Mouse (Mus musculus): ENCODE measurements around the gene Socs3. TPM values are rescaled to one million over a fixed set of nuclear protein-coding genes. Genes with fewer than 3 reads are reported as not detected.

Gene Socs3
- total and polyA plus RNA-seq, 3 experiments, result 0.96 to 1.9 TPM; not detected in 1

DNA sequence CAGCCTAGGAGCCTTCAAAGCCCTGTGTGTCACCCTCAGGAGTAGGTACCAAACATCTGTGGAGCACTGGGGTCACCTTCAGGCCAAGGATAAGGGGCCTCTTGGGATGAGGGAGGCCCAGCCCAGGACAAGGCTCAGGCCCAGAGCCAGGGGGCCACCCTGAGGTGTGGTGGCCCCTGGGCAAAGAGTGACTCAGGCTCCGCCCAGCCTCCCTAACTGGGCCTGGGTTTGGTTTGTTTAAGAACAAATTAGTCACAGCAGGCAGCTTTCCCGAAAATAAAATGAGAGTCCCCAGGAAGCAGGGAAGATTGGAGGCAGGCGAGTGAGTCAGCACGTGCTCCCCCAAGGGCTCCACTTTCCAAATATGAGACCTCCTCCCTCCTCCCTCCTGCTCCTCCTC is 37.7 kb downstream of the Socs3 start:
- Histone ChIP-seq H3K4me3 (ENCODE audit: control insufficient read depth in 1 of 2, insufficient read depth in 1 of 2, low read depth in 2 of 2, low read length in 2 of 2) (no peak overlapping the region), H3K27me3 (ENCODE audit: control insufficient read depth in 1 of 2, insufficient read depth in 2 of 2, low read length in 2 of 2) (peaks cover 0 to 5% of the 10 kb centered on the region in 2 experiments; a peak in 2 of 4 replicates), H3K9me3 (replicated peaks; ENCODE audit: insufficient read depth, low read length) (no peaks in the 10 kb centered on the region), H3K79me2 (ENCODE audit: control insufficient read depth, insufficient read depth, low read length, poor library complexity) (no peaks in the 10 kb centered on the region), H3K9ac (ENCODE audit: control insufficient read depth, low read depth, low read length, poor library complexity, severe bottlenecking) (no peak overlapping the region), H3K4me1 (ENCODE audit: control insufficient read depth in 1 of 2, insufficient read depth in 2 of 2, low read length in 2 of 2) (no peaks in the 10 kb centered on the region), H3K27ac (ENCODE audit: control insufficient read depth, low read depth, low read length) (no peak overlapping the region), H3K36me3 (ENCODE audit: control insufficient read depth in 1 of 2, insufficient read depth in 2 of 2, low read length in 2 of 2) (no peaks in the 10 kb centered on the region)
- no peak for DNase-seq (ENCODE audit: low read depth, low spot score)
- TF ChIP-seq MEF2A (IDR thresholded peaks at IDR 0.05; ENCODE audit: extremely low read depth, insufficient replicate concordance, low read depth, low read length, poor library complexity, severe bottlenecking) (no peak), ELF1 (IDR thresholded peaks at IDR 0.05; ENCODE audit: low read depth, low read length) (no peak), ZMIZ1 (IDR thresholded peaks at IDR 0.05; ENCODE audit: low read depth, low read length) (no peak), KAT2A (conservative IDR thresholded peaks at IDR 0.05; ENCODE audit: low read depth, low read length) (no peak), MAFK (IDR thresholded peaks at IDR 0.05; ENCODE audit: borderline replicate concordance, low read depth, low read length) (no peak), NRF1 (IDR thresholded peaks at IDR 0.05; ENCODE audit: insufficient read depth, low read depth, low read length, poor library complexity, severe bottlenecking) (no peak), MXI1 (IDR thresholded peaks at IDR 0.05; ENCODE audit: low read depth, low read length) (no peak), TBP (IDR thresholded peaks at IDR 0.05; ENCODE audit: low read depth, low read length) (no peak), TAL1 (IDR thresholded peaks at IDR 0.05; ENCODE audit: low read length) (no peak), ZC3H11A (IDR thresholded peaks at IDR 0.05; ENCODE audit: low read depth, low read length) (no peak)

DNA sequence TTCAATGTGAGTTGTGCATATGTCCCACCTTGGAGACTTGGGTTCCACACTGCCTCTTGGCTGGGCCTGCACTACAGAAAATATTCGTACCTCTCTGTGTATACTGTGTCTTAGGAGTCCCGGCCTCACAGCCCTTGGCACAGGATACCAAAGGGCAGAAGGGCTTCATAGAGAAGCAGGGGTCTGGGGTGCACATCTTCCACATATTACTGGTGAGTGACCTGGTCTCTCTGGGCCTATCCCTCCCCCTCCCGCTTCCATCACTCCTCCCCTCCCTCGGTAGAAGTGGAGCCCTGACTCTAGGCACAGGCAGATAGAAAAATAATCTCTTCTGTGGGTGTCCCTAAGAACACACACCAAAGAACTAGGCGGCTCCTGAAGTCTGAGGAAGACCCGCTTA is 38.3 kb downstream of the Socs3 start:
- Histone ChIP-seq H3K27me3 (ENCODE audit: control insufficient read depth in 1 of 2, insufficient read depth in 2 of 2, low read length in 2 of 2) (peaks cover 0 to 6% of the 10 kb centered on the region in 2 experiments; a peak in 2 of 4 replicates), H3K27ac (ENCODE audit: control insufficient read depth, low read depth, low read length) (no peak overlapping the region), H3K79me2 (ENCODE audit: control insufficient read depth, insufficient read depth, low read length, poor library complexity) (no peaks in the 10 kb centered on the region), H3K9me3 (replicated peaks; ENCODE audit: insufficient read depth, low read length) (no peaks in the 10 kb centered on the region), H3K9ac (ENCODE audit: control insufficient read depth, low read depth, low read length, poor library complexity, severe bottlenecking) (no peak overlapping the region), H3K4me3 (ENCODE audit: control insufficient read depth in 1 of 2, insufficient read depth in 1 of 2, low read depth in 2 of 2, low read length in 2 of 2) (no peak overlapping the region), H3K4me1 (ENCODE audit: control insufficient read depth in 1 of 2, insufficient read depth in 2 of 2, low read length in 2 of 2) (no peaks in the 10 kb centered on the region), H3K36me3 (ENCODE audit: control insufficient read depth in 1 of 2, insufficient read depth in 2 of 2, low read length in 2 of 2) (no peaks in the 10 kb centered on the region)
- no peak for DNase-seq (ENCODE audit: low read depth, low spot score)
- TF ChIP-seq POLR2A (IDR thresholded peaks at IDR 0.05; ENCODE audit: control insufficient read depth in 1 of 2, insufficient read depth in 1 of 2, low read depth in 1 of 2, low read length in 2 of 2, poor library complexity in 1 of 2), result no peak
- TF ChIP-seq USF2 (IDR thresholded peaks at IDR 0.05; ENCODE audit: borderline replicate concordance in 1 of 2, insufficient read depth in 1 of 2, low read depth in 1 of 2, low read length in 2 of 2), result no peak
- no peak for TF ChIP-seq CHD1 (IDR thresholded peaks at IDR 0.05; ENCODE audit: low read depth, low read length)
- TF ChIP-seq ELF1 (IDR thresholded peaks at IDR 0.05; ENCODE audit: low read depth, low read length), result no peak
- no peak for TF ChIP-seq TAL1 (IDR thresholded peaks at IDR 0.05; ENCODE audit: low read length)
- no peak for TF ChIP-seq ETS1 (IDR thresholded peaks at IDR 0.05; ENCODE audit: low read depth, low read length)
- no peak for TF ChIP-seq USF1 (IDR thresholded peaks at IDR 0.05; ENCODE audit: low read depth, low read length)
- no peak for TF ChIP-seq MYB (IDR thresholded peaks at IDR 0.05; ENCODE audit: low read depth, low read length)
- TF ChIP-seq ZKSCAN1 (IDR thresholded peaks at IDR 0.05; ENCODE audit: low read depth, low read length), result no peak
- TF ChIP-seq ZMIZ1 (IDR thresholded peaks at IDR 0.05; ENCODE audit: low read depth, low read length), result no peak
- no peak for TF ChIP-seq HCFC1 (IDR thresholded peaks at IDR 0.05; ENCODE audit: low read depth, low read length)
- TF ChIP-seq GABPA (IDR thresholded peaks at IDR 0.05; ENCODE audit: low read depth, low read length), result no peak
- TF ChIP-seq MAX (IDR thresholded peaks at IDR 0.05; ENCODE audit: low read length), result no peak
- TF ChIP-seq POLR2AphosphoS2 (IDR thresholded peaks at IDR 0.05; ENCODE audit: low read length), result no peak
- TF ChIP-seq E2F4 (IDR thresholded peaks at IDR 0.05; ENCODE audit: borderline replicate concordance, low read depth, low read length), result no peak
- TF ChIP-seq MEF2A (IDR thresholded peaks at IDR 0.05; ENCODE audit: extremely low read depth, insufficient replicate concordance, low read depth, low read length, poor library complexity, severe bottlenecking), result no peak
- no peak for TF ChIP-seq RAD21 (IDR thresholded peaks at IDR 0.05; ENCODE audit: low read depth, low read length)
- no peak for TF ChIP-seq ZNF384 (IDR thresholded peaks at IDR 0.05; ENCODE audit: low read depth, low read length)
